8 mouse cellular contexts compared by ENCODE assay signal in the genomic region with DNA sequence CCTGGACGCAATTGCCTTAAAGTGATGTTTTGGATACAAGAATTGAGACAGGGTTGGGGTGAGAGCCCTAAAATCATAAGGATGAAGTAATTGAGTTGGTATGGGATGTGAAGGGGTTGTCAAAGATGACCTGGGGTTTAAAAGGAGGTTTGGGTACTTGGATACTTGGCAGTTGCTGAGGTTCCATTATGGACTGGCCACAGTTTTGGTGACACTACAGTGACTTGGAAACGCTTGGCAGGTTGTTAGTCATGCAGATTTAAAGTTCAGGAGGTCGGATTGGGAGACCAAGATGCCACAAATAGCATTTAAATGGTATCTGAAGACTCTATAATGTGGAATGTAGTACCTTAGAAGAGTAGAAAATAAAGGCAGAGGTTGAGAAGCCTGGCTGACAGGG. TPM values are rescaled to one million over a fixed set of nuclear protein-coding genes. Genes with fewer than 3 reads are reported as not detected.
A peak's percentile ranks its signal among the peaks of the same experiment; 100 is the strongest.
DNase-seq lines count a peak whose midpoint lies in the region; ATAC-seq and TF ChIP-seq lines count a peak whose summit lies in the region.

No protein-coding gene starts in this region.

- no peak for TF ChIP-seq CTCF in stomach, postnatal 0 days (IDR thresholded peaks at IDR 0.05; ENCODE audit: low read depth)

- 31% methylated on average over 3 of the region's 3 CpGs for WGBS in limb, embryonic 14.5 days
- 17% methylated on average over 3 of the region's 3 CpGs for WGBS in stomach, postnatal 0 days

- H3K4me1 ChIP-seq in megakaryocyte, embryonic 14.5 days: peaks cover 68% of the 10 kb centered on the region
- H3K4me1 ChIP-seq in limb, embryonic 14.5 days (ENCODE audit: control insufficient read depth, insufficient read depth, low read length): peaks cover 25% of the 10 kb centered on the region
- no peaks in the 10 kb centered on the region for H3K4me1 ChIP-seq in stomach, postnatal 0 days (replicated peaks; ENCODE audit: control insufficient read depth, insufficient read depth)

- peak overlapping the region; percentile 66 for H3K4me2 ChIP-seq in limb, embryonic 14.5 days (replicated peaks; ENCODE audit: low read depth, low read length, severe bottlenecking)
- H3K4me2 ChIP-seq in stomach, postnatal 0 days (replicated peaks; ENCODE audit: low read depth): peak overlapping the region; percentile 84

- peak overlapping the region; percentile 91 for H3K4me3 ChIP-seq in megakaryocyte, embryonic 14.5 days (replicated peaks)
- H3K4me3 ChIP-seq in limb, embryonic 14.5 days (replicated peaks; ENCODE audit: low read length): peak overlapping the region; percentile 86
- H3K4me3 ChIP-seq in stomach, postnatal 0 days (ENCODE audit: low read depth, low read length): peak overlapping the region; percentile 94

- no peak for ATAC-seq in megakaryocyte, adult 5-6 weeks (ENCODE audit: poor library complexity, severe bottlenecking)
- ATAC-seq in limb, embryonic 14.5 days (ENCODE audit: low FRiP score, low read depth): no peak
- ATAC-seq in stomach, postnatal 0 days (ENCODE audit: low FRiP score, low TSS enrichment): no peak

- no peak for TF ChIP-seq POLR2A in limb, embryonic 14.5 days (IDR thresholded peaks at IDR 0.05; ENCODE audit: borderline replicate concordance, extremely low read depth, insufficient read depth, insufficient read length)

- no peaks in the 10 kb centered on the region for H3K9me3 ChIP-seq in megakaryocyte, embryonic 14.5 days
- no peaks in the 10 kb centered on the region for H3K9me3 ChIP-seq in limb, embryonic 14.5 days (ENCODE audit: control insufficient read depth, low read length)
- no peaks in the 10 kb centered on the region for H3K9me3 ChIP-seq in stomach, postnatal 0 days (ENCODE audit: control insufficient read depth, low read length)

- peak; percentile 31 for DNase-seq in cerebellum, adult 9-10 months
- DNase-seq in cerebellum, adult 11 months: no peak
- no peak for DNase-seq in limb, embryonic 14.5 days (ENCODE audit: low spot score)
- no peak for DNase-seq in stomach, postnatal 0 days (ENCODE audit: low spot score)
- DNase-seq in gastrocnemius, postnatal 4 days (ENCODE audit: low spot score in 2 of 2): no peak
- DNase-seq in cerebellum, adult 18-20 months: no peak

- TF ChIP-seq EP300 in stomach, postnatal 0 days (optimal IDR thresholded peaks at IDR 0.05): no peak

- no peaks in the 10 kb centered on the region for H3K27me3 ChIP-seq in megakaryocyte, embryonic 14.5 days (replicated peaks)
- H3K27me3 ChIP-seq in limb, embryonic 14.5 days (ENCODE audit: control insufficient read depth, insufficient read depth, low read length): no peaks in the 10 kb centered on the region
- no peaks in the 10 kb centered on the region for H3K27me3 ChIP-seq in stomach, postnatal 0 days (ENCODE audit: control insufficient read depth, insufficient read depth, low read length)

- H3K9ac ChIP-seq in limb, embryonic 14.5 days (ENCODE audit: low read depth, low read length, severe bottlenecking): peak overlapping the region; percentile 89
- peak overlapping the region; percentile 96 for H3K9ac ChIP-seq in stomach, postnatal 0 days (ENCODE audit: low read length)

- peaks cover 70% of the 10 kb centered on the region for H3K36me3 ChIP-seq in megakaryocyte, embryonic 14.5 days (replicated peaks; ENCODE audit: low read length)
- peaks cover 52% of the 10 kb centered on the region for H3K36me3 ChIP-seq in limb, embryonic 14.5 days (ENCODE audit: control insufficient read depth, insufficient read depth, low read length)
- peaks cover 23% of the 10 kb centered on the region for H3K36me3 ChIP-seq in stomach, postnatal 0 days (ENCODE audit: control insufficient read depth, insufficient read depth, low read length)

- no peak overlapping the region for H3K27ac ChIP-seq in limb, embryonic 14.5 days (replicated peaks; ENCODE audit: low read depth, low read length)
- peak overlapping the region; percentile 95 for H3K27ac ChIP-seq in stomach, postnatal 0 days (replicated peaks)

RNA-seq across cellular contexts. Expression of a gene that starts 0.5 kb away (rescaled TPM):
- polyA plus RNA-seq in megakaryocyte, embryonic 14.5 days (2012; ENCODE audit: insufficient read depth, low replicate concordance): 20.7 and 32.3 TPM in 2 replicates
- total RNA-seq in megakaryocyte, adult 5-6 weeks (2015): 12.3 and 15.8 TPM in 2 replicates
- total RNA-seq in megakaryocyte, adult 5-6 weeks (2017): 17.4 and 21.0 TPM in 2 replicates
- polyA plus RNA-seq in limb, embryonic 14.5 days (2012; rRNA removed): 23.9 and 27.6 TPM in 2 replicates
- 31.0 and 34.6 TPM in 2 replicates for polyA plus RNA-seq in limb, embryonic 14.5 days (2014; fragmentation: Nextera tagmentation; extraction: Ambion mirVana)
- polyA plus RNA-seq in stomach, postnatal 0 days (2015; fragmentation: Nextera tagmentation; extraction: Ambion mirVana): 16.6 and 21.3 TPM in 2 replicates
- 10 to 100 TPM; 14.5 to 16.9 TPM for total RNA-seq in gastrocnemius, postnatal 4 days (2021)

RNA-seq across cellular contexts. Expression of a gene that starts 1.3 kb away (rescaled TPM):
- polyA plus RNA-seq in megakaryocyte, embryonic 14.5 days (2012; ENCODE audit: insufficient read depth, low replicate concordance): 241 and 315 TPM in 2 replicates
- total RNA-seq in megakaryocyte, adult 5-6 weeks (2015): 259 and 268 TPM in 2 replicates
- total RNA-seq in megakaryocyte, adult 5-6 weeks (2017): 180 and 183 TPM in 2 replicates
- 317 and 333 TPM in 2 replicates for polyA plus RNA-seq in limb, embryonic 14.5 days (2012; rRNA removed)
- 353 and 358 TPM in 2 replicates for polyA plus RNA-seq in limb, embryonic 14.5 days (2014; fragmentation: Nextera tagmentation; extraction: Ambion mirVana)
- polyA plus RNA-seq in stomach, postnatal 0 days (2015; fragmentation: Nextera tagmentation; extraction: Ambion mirVana): 265 and 289 TPM in 2 replicates
- total RNA-seq in gastrocnemius, postnatal 4 days (2021): 100 to 1,000 TPM; 186 to 188 TPM

RNA-seq across cellular contexts. Expression of a gene that starts 6.5 kb away (rescaled TPM):
- polyA plus RNA-seq in megakaryocyte, embryonic 14.5 days (2012; ENCODE audit: insufficient read depth, low replicate concordance): 411 and 429 TPM in 2 replicates
- total RNA-seq in megakaryocyte, adult 5-6 weeks (2015): 259 and 284 TPM in 2 replicates
- total RNA-seq in megakaryocyte, adult 5-6 weeks (2017): 129 and 148 TPM in 2 replicates
- 251 and 282 TPM in 2 replicates for polyA plus RNA-seq in limb, embryonic 14.5 days (2012; rRNA removed)
- 155 and 163 TPM in 2 replicates for polyA plus RNA-seq in limb, embryonic 14.5 days (2014; fragmentation: Nextera tagmentation; extraction: Ambion mirVana)
- polyA plus RNA-seq in stomach, postnatal 0 days (2015; fragmentation: Nextera tagmentation; extraction: Ambion mirVana): 109 and 118 TPM in 2 replicates
- 10 to 100 TPM; 85.8 to 98.7 TPM for total RNA-seq in gastrocnemius, postnatal 4 days (2021)

RNA-seq across cellular contexts. Expression of a gene that starts 14.4 kb away (rescaled TPM):
- polyA plus RNA-seq in megakaryocyte, embryonic 14.5 days (2012; ENCODE audit: insufficient read depth, low replicate concordance): 37.7 and 43.0 TPM in 2 replicates
- total RNA-seq in megakaryocyte, adult 5-6 weeks (2015): 69.7 and 71.5 TPM in 2 replicates
- 21.7 and 29.0 TPM in 2 replicates for total RNA-seq in megakaryocyte, adult 5-6 weeks (2017)
- polyA plus RNA-seq in limb, embryonic 14.5 days (2012; rRNA removed): 58.5 and 79.8 TPM in 2 replicates
- polyA plus RNA-seq in limb, embryonic 14.5 days (2014; fragmentation: Nextera tagmentation; extraction: Ambion mirVana): 64.8 and 64.9 TPM in 2 replicates
- 46.1 and 52.6 TPM in 2 replicates for polyA plus RNA-seq in stomach, postnatal 0 days (2015; fragmentation: Nextera tagmentation; extraction: Ambion mirVana)
- 10 to 100 TPM; 37.6 to 42.6 TPM for total RNA-seq in gastrocnemius, postnatal 4 days (2021)

RNA-seq across cellular contexts. Expression of a gene that starts 49.8 kb away (rescaled TPM):
- polyA plus RNA-seq in megakaryocyte, embryonic 14.5 days (2012; ENCODE audit: insufficient read depth, low replicate concordance): 0.27 and 0.74 TPM in 2 replicates
- total RNA-seq in megakaryocyte, adult 5-6 weeks (2015): 0.07 TPM in 2 replicates
- 0.04 TPM in 1 of 2 replicates, not detected in the other for total RNA-seq in megakaryocyte, adult 5-6 weeks (2017)
- polyA plus RNA-seq in limb, embryonic 14.5 days (2012; rRNA removed): 48.6 and 72.0 TPM in 2 replicates
- 28.5 and 34.7 TPM in 2 replicates for polyA plus RNA-seq in limb, embryonic 14.5 days (2014; fragmentation: Nextera tagmentation; extraction: Ambion mirVana)
- 2.5 and 2.8 TPM in 2 replicates for polyA plus RNA-seq in stomach, postnatal 0 days (2015; fragmentation: Nextera tagmentation; extraction: Ambion mirVana)
- 10 to 100 TPM; 40.9 to 42.5 TPM for total RNA-seq in gastrocnemius, postnatal 4 days (2021)
